Mouse (Mus musculus) neural tube, embryonic 11.5 days (tissue): ENCODE data around the gene Zfp646. TPM values are rescaled to one million over a fixed set of nuclear protein-coding genes. Genes with fewer than 3 reads are reported as not detected.
A peak's percentile ranks its signal among the peaks of the same experiment; 100 is the strongest.
"Not testable (repeated sequence)": the region's sequence is repeated elsewhere in the genome, so short reads cannot be mapped to it uniquely, and the experiment has no call there.

Experiments
- ATAC-seq: fragments of 200-750 bp; cut with Nextera tagmentation; 2 replicates; pipeline ENCODE4 v1.8.0; 2017; ENCODE audit warnings: moderate number of reproducible peaks, mild to moderate bottlenecking, moderate TSS enrichment, moderate library complexity; ENCODE audit not compliant: insufficient read depth, low FRiP score, low TSS enrichment
- DNase-seq: peaks from one replicate; pipeline ENCODE4 v3.0.0-alpha.2; 2015; ENCODE audit warnings: low spot score
- H3K27ac ChIP-seq: fragments of 300-500 bp; sonication (generic); 2 replicates; pipeline ENCODE4 v1.5.1; 2014; ENCODE audit warnings: low read depth, mild to moderate bottlenecking, low read length
- H3K27me3 ChIP-seq: fragments of 300-500 bp; sonication (generic); 2 replicates; pipeline ENCODE4 v1.6.1; 2014; ENCODE audit warnings: mild to moderate bottlenecking, low read length, mixed read lengths; ENCODE audit not compliant: control insufficient read depth, insufficient read depth
- H3K36me3 ChIP-seq: fragments of 300-500 bp; sonication (generic); 2 replicates; pipeline ENCODE4 v1.6.1; 2014; ENCODE audit warnings: mild to moderate bottlenecking, low read length, moderate library complexity, mixed read lengths; ENCODE audit not compliant: control insufficient read depth, insufficient read depth
- H3K4me1 ChIP-seq: fragments of 300-500 bp; sonication (generic); 2 replicates; pipeline ENCODE4 v1.6.1; 2014; ENCODE audit warnings: low read length, mixed read lengths; ENCODE audit not compliant: control insufficient read depth, insufficient read depth
- H3K4me2 ChIP-seq: fragments of 300-500 bp; sonication (generic); 2 replicates; pipeline ENCODE4 v1.6.1; 2014; ENCODE audit warnings: low read depth, mild to moderate bottlenecking, moderate library complexity
- H3K4me3 ChIP-seq: fragments of 300-500 bp; sonication (generic); 2 replicates; pipeline ENCODE4 v1.5.1; 2014; ENCODE audit warnings: low read depth, low read length
- H3K9ac ChIP-seq: fragments of 300-500 bp; sonication (generic); 2 replicates; pipeline ENCODE4 v1.6.1; 2014; ENCODE audit warnings: mild to moderate bottlenecking, low read length
- H3K9me3 ChIP-seq: fragments of 300-500 bp; sonication (generic); 2 replicates; pipeline ENCODE4 v1.6.1; 2016; ENCODE audit warnings: low read length; ENCODE audit not compliant: control insufficient read depth
- WGBS: fragments of 180-500 bp; shearing (Covaris S2); extraction: QIAGEN DNeasy Blood & Tissue Kit; methylation state at CpG from one replicate; pipeline ENCODE4 v1.1.7; 2014; 5-methylcytosine and 5-hydroxymethylcytosine counted together
- polyA plus RNA-seq: library from polyadenylated mRNA; unstranded; fragments of >200 nt; fragmentation: Nextera tagmentation; extraction: Ambion mirVana; gene quantifications from 2 replicates; pipeline ENCODE4 v1.2.1, GENCODE M21; 2014

Zfp646 gene
- polyA plus RNA-seq, 1 experiment from 2014 or later: 21.9 TPM

DNA sequence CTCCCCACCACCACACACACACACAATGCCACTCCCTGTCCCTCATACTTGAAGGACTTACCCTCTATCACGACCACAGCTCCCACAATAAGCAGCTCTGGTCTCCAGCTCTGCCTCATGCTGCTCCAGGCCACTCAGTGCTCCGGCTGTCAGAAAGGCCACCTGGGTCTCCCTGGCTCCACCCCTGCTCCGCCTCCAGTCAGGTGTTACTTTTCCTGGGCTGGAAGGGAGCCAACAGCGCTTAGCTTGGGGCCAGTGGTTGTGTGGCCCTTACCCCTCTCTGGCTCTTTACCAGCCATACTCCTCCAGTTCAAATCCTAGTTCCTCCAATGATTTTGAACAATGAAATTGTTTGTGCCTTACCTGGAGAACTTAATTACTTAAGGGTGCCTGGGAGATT is 14.8 kb downstream of the Zfp646 start, which contains the start of gene Prss53:
Prss53 (minus strand) TSS at position 173 of the 400 bp plus-strand sequence.
- 42% methylated on average over 4 of the region's 4 CpGs for WGBS

DNA sequence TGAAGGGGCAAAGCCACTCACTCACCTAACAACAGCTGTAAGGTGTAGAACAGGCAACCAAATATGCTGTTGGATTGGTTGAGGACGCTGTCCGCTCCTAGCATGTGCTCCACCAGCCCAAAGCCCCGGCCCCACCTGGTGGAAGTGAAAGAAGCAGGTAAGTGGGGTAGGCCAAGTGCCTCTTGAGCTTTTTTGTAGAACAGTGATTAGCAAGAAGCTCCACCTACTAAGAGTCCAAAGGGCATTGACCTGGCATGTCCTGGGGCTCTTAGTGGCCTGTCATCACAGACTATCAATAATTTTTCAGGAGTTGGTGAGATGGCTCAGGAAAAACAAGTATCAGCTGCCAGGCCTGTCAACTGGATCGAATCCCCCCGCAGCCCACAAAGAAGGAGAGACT is 18.5 kb downstream of the Zfp646 start:
- no peak overlapping the region; the same call in 1 of the 2 replicates for H3K4me3 ChIP-seq
- H3K27me3 ChIP-seq: no peaks in the 10 kb centered on the region
- WGBS: 80% methylated on average over 5 of the region's 5 CpGs
- no peaks in the 10 kb centered on the region for H3K36me3 ChIP-seq
- no peak for ATAC-seq
- H3K27ac ChIP-seq: no peak overlapping the region
- no peak for DNase-seq
- H3K9me3 ChIP-seq: no peaks in the 10 kb centered on the region
- peak overlapping the region; percentile 53; the same call in 1 of the 2 replicates for H3K4me2 ChIP-seq
- H3K9ac ChIP-seq: no peak overlapping the region
- no peaks in the 10 kb centered on the region for H3K4me1 ChIP-seq

More for the DNA sequence above, 14.8 kb downstream of the Zfp646 start, which contains the start of gene Prss53:
- no peak within 1 kb of the TSS for H3K9ac ChIP-seq
- DNase-seq (no peak), ATAC-seq (no peak)
- no peaks in the 10 kb centered on the region for H3K27me3 ChIP-seq
- no peak within 1 kb of the TSS for H3K27ac ChIP-seq
- H3K4me3 ChIP-seq: no peak within 1 kb of the TSS
- no peaks in the 10 kb centered on the region for H3K9me3 ChIP-seq
- H3K36me3 ChIP-seq: peaks cover 7% of the 10 kb centered on the region
- H3K4me2 ChIP-seq: no peak within 1 kb of the TSS
- no peaks in the 10 kb centered on the region for H3K4me1 ChIP-seq

DNA sequence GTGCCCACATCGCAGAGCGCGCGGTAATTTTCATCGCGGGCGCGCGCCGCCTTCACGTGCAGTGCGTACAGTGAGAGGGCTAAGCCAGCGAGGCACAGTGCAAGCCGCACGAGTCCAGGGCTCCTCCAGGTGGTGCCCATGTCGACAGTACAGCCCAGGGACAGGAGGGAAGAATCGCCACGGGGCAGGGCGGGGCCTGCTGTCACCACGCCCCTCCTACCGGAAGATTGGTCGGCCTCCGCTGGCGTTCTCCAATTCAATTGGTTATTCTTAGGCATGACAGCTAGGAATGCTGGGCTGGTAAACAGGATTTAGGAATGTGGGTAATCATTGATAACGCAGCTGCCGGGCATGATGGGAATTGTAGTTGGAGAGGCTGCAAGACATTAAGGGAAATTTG is 19.4 kb downstream of the Zfp646 start, which contains the start of the genes Gm21974 and Vkorc1:
Gm21974 (minus strand) TSS at position 13 of the 400 bp plus-strand sequence.
Vkorc1 (minus strand) TSS at position 176 of the 400 bp plus-strand sequence.
- peak; percentile 93 for DNase-seq
- WGBS: under 1% methylated on average over 26 of the region's 26 CpGs
- H3K9ac ChIP-seq: peak within 1 kb of the TSS; percentile 58
- no peaks in the 10 kb centered on the region for H3K4me1 ChIP-seq
- H3K9me3 ChIP-seq: no peaks in the 10 kb centered on the region
- H3K4me3 ChIP-seq: peak within 1 kb of the TSS; percentile 50
- peak within 1 kb of the TSS; percentile 53 for H3K4me2 ChIP-seq
- H3K27ac ChIP-seq: 0 out of 2 replicates have a peak within 1 kb of the TSS, but pooled peaks have one; percentile 35
- peak; percentile 97 for ATAC-seq
- no peaks in the 10 kb centered on the region for H3K36me3 ChIP-seq
- no peaks in the 10 kb centered on the region for H3K27me3 ChIP-seq

DNA sequence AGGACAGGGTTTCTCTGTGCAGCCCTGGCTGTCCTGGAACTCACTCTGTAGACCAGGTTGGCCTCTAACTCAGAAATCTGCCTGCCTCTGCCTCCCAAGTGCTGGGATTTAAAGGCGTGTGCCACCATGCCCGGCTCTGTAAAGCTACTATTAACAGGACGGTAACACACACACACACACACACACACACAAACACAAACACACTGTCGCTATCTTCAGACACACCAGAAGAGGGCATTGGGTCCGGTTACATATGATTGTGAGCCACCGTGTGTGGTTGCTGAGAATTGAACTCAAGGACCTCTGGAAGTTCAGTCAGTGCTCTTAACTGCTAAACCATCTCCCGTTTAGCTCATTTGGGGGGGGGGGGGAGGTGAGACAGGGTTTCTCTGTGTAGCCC is 19.9 kb downstream of the Zfp646 start:
- ATAC-seq, H3K4me2 ChIP-seq, H3K4me3 ChIP-seq, H3K4me1 ChIP-seq, H3K9ac ChIP-seq, H3K27ac ChIP-seq, DNase-seq, H3K36me3 ChIP-seq, H3K27me3 ChIP-seq, H3K9me3 ChIP-seq: not testable (repeated sequence)
- WGBS: 68% methylated on average over 7 of the region's 7 CpGs

DNA sequence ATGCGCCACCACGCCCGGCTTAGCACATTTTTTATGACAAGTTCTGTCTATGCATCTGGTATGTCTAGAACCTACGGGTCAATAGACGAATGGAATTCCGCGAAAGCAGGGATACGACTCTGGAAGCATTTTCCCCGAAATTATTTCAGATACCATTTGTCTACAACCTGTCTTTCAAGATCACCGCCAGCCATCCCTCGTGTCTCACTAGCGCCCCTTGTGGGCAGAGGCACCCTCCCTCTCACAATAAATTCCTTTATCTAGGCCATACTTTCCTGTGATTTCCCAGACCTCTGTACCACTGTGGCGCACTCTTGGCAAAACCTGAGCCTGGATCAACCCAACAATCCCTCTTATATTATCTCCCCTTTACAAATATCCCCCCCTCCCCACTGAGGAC is 20.4 kb downstream of the Zfp646 start:
- Histone ChIP-seq H3K27me3 (no peaks in the 10 kb centered on the region), H3K36me3 (no peaks in the 10 kb centered on the region), H3K27ac (no peak overlapping the region), H3K9me3 (no peaks in the 10 kb centered on the region), H3K4me1 (no peaks in the 10 kb centered on the region), H3K4me2 (no peak overlapping the region), H3K4me3 (no peak overlapping the region), H3K9ac (no peak overlapping the region)
- ATAC-seq (no peak), DNase-seq (peak; percentile 59)
- 59% methylated on average over 13 of the region's 13 CpGs for WGBS

DNA sequence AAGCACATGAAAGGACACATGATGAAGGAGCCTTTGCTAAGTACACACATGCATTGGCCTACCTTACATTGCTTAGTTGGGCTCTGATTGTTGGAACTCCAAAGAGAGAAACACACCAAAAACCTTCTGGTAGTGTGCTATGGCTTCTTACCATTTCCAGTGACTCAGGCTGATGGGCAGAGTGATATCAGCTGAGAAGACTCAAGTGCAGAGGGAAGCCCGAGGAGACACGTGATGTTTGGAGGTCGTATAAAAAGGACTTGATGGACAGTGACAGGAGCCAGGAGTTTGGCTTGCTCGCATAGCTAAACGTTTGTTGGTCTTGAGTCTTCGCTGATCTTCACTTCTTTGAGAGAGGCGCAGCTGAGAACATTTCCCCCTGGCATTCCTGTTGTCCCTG is 21.5 kb downstream of the Zfp646 start:
- Histone ChIP-seq H3K9ac (no peak overlapping the region), H3K9me3 (no peaks in the 10 kb centered on the region), H3K4me1 (no peaks in the 10 kb centered on the region), H3K27me3 (no peaks in the 10 kb centered on the region), H3K4me3 (no peak overlapping the region), H3K27ac (no peak overlapping the region), H3K36me3 (no peaks in the 10 kb centered on the region), H3K4me2 (no peak overlapping the region)
- 86% methylated on average over 7 of the region's 7 CpGs for WGBS
- DNase-seq (no peak), ATAC-seq (no peak)

DNA sequence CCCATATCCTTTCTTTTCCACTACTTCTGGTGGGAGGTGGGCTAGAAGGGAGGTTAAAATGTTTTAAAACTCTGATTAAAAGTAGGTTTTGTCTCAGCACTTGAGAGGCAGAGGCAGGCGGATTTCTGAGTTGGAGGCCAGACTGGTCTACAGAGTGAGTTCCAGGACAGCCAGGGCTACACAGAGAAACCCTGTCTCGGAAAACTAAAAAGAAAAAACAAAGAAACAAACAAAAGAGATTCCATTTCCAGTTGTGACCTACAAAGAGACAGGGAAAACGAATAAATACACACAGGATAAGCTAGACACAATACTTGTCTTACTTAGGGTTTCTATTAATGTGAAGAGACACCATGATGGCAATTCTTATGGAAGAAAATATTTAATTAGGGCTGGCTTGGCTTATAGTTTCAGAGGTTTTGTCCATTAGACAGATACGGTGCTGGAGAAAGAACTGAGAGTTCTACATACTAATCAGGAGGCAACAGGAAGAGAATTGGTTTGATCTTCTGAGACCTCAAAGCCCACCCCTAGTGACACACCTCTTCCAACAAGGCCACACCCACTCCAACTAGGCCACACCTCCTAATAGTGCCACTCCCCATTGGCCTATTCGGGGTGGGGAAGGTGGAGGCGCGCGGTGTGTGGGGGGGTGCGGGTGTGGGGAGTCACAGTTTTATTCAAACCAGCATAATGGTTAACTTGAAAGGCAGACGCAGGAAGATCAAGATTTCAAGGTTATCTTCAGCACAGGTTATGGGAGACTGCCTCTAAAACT is 22.3 kb downstream of the Zfp646 start:
- DNase-seq (no peak), ATAC-seq (no peak)
- Histone ChIP-seq H3K4me1 (no peaks in the 10 kb centered on the region), H3K9ac (no peak overlapping the region), H3K4me2 (no peak overlapping the region), H3K4me3 (no peak overlapping the region), H3K36me3 (no peaks in the 10 kb centered on the region), H3K27me3 (no peaks in the 10 kb centered on the region), H3K9me3 (no peaks in the 10 kb centered on the region), H3K27ac (no peak overlapping the region)
- 42% methylated on average over 10 of the region's 10 CpGs for WGBS

DNA sequence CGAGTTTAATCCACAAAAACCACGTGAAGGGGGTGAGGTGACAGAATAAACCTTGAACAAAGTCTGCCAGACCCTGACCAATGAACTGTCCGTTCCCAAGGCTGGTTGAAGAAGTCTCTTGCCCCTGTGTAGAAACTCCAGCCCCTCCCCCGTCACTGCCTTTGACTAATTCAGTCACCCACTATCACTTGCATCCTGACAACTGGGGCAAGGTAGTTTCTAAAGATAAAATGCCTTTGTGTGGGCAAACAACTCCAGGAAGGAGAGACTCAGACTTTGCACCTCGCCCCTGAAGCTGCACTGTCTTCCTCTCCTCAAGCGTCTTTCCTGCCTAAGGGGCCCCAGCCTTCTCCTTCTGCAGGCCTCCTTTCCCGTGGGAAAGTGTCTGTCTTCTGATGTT is 24.0 kb downstream of the Zfp646 start:
- no peak overlapping the region for H3K4me2 ChIP-seq
- no peak for ATAC-seq
- 55% methylated on average over 7 of the region's 7 CpGs for WGBS
- no peak overlapping the region for H3K4me3 ChIP-seq
- H3K27me3 ChIP-seq: no peaks in the 10 kb centered on the region
- no peak for DNase-seq
- 0 out of 2 replicates have a peak, but pooled peaks cover 6% of the 10 kb centered on the region for H3K4me1 ChIP-seq
- H3K9me3 ChIP-seq: no peaks in the 10 kb centered on the region
- no peaks in the 10 kb centered on the region for H3K36me3 ChIP-seq
- no peak overlapping the region for H3K9ac ChIP-seq
- no peak overlapping the region for H3K27ac ChIP-seq

DNA sequence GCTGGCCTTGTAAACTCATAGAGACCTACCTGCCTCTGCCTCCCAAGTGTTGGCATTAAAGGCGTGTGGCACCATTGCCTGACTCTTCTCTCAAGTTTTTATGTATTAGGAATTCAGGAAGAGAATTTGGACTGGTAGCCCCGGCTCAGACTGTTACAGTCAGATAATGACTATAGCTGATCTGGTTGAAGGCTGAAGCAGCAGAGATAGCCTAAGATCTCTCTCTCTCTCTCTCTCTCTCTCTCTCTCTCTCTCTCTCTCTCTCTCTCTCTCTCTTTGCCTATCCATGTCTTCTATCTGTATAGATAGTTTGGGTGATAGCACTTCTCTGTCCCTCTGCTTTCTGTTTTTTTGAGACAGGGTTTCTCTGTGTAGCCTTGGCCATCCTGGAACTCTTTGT is 25.8 kb downstream of the Zfp646 start:
- 92% methylated on average over 2 of the region's 2 CpGs for WGBS
- Histone ChIP-seq H3K27me3 (no peaks in the 10 kb centered on the region), H3K36me3 (no peaks in the 10 kb centered on the region), H3K27ac (no peak overlapping the region), H3K4me1 (0 out of 2 replicates have a peak, but pooled peaks cover 6% of the 10 kb centered on the region), H3K4me3 (no peak overlapping the region), H3K9me3 (no peaks in the 10 kb centered on the region), H3K4me2 (no peak overlapping the region), H3K9ac (no peak overlapping the region)
- no peak for DNase-seq
- ATAC-seq: no peak
